Mouse (Mus musculus) Muller cell, postnatal 12 days (primary cell): Measurements from ENCODE around the gene Tnnc1.
A peak's percentile ranks its signal among the peaks of the same experiment; 100 is the strongest.

ENCODE experiments used
- DNase-seq: peaks from one replicate; pipeline ENCODE4 v3.0.0-alpha.2; 2015; ENCODE audit errors: inconsistent ontology term

The Tnnc1 gene

DNA sequence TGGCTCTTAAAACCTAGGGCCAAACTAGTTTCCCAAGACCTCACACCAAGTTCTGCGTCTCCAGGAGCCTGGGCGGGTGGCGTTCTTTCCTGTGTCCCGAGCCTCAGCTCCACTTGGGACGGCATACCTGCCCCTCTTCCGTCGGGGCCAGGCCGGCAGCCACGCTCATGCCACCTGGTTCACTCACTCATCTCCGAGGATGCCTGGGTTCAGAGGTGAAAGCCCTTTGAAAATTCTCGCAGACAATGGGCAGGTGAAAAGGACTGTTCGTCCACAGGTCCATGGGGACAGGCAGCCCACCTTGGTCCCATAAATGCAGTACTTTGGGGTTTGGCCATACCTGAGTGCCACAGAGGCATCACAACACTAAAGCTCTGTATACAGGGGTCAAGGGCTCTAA lies 23.9 kb upstream of the Tnnc1 start:
- DNase-seq: no peak

DNA sequence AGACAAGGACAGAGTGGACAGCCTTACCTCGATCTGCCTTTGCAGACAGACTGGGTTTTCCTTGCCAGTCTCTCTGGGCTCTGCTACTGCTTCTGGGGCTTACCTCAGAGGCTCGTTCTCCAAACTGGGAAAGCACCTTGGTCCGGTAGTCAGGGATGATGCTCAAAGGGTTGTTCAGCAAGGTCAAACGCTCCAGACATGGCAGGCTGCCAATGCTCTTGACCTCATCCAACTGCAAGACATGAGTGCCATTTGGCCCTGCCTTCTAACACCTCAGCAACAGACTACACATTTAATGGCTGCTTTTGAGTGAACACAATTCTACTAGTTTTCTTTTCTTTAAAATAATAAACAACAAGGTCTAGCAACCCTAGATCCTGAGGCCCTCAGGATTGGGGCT lies 21.5 kb upstream of the Tnnc1 start:
- no peak for DNase-seq

DNA sequence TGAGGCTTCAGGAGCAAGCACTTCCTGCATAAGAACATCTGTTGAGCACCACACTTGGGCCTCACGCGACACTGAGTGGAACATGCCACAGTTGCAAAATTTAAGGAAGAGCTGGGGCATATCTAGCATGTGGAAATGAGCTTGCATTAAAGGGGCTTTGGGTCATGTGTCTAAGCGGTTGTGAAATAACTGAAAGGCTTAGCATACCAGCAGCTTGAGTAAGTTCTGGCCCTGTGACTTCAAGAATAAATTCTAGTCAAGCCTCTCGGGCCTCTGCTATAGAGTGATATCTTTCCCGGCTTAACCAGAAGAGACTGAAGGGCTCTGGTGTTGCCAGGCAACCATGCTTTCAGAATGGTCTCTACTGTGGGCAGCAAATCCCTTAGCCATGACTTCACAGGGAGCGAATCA lies 19.3 kb upstream of the Tnnc1 start:
- peak; percentile 56 for DNase-seq

DNA sequence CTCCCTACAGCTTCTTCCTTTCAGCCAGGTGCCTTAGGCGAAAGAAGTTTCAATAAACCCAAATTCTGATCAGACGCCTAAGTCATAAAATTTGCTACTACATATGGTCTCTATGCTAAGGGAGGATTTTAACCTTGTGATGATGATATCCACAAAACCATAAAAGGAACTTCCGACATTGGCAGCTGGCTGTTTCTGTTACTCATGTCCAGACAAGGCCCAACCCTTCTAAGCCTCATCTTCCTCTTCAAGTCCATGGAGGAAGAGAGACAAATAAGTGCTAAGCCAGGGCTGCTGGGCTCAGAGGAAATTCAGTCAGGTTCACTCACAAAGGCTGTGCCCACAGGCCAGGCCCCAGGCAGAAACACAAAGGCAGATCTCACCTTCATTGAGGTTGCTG lies 18.8 kb upstream of the Tnnc1 start:
- no peak for DNase-seq

DNA sequence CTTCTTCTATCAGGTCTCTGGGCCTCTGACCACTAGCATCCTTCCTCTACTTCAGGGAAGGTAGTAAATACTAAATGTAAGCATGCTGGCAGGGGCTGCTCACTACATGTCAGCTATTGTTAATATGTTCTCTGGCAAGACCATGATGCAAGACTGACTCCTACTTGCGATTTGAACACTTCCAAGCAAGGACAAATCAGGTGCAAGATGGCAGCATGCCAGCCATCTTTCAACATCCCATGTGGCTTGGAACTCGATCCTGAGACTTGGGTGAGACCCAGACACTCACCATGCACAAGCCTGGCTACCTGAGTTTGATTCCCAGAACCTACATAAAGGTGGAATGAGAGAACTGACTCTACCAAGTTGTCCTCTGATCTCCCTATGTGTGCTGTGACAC lies 16.2 kb upstream of the Tnnc1 start:
- DNase-seq: no peak

DNA sequence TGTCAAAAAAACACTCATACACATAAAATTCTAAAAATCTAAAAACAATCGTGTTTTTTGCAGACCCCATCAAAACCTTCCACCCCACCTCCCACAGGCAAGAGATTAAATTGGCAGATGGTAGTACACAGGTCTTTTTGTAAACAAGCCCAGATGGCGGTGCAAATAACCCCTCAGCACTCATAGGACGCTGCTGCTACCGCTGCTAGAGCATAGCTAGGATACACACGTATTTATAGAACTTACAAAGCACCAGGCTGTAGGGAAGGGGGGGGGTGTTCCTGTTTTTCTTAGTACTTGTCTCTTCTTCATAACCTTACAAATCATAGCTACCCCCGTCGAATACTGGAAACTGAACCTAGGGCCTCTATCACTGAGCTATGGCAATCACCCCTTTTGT lies 14.3 kb upstream of the Tnnc1 start:
- DNase-seq: no peak

DNA sequence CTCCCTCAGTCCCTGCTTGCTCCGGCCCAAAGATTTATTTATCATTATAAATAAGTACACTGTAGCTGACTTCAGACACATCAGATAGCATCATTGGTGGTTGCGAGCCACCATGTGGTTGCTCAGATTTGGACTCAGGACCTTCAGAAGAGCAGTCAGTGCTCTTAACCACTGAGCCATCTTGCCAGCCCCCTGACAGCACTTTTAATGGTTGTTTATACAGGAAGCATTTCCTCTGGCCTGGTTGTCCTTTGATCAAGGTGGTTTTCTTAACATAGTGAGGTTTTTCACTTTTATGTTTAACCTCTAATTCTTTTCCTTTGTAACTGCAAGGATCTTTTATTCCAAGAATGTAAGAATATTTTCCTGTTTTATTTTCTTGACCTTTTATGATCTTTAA lies 13.7 kb upstream of the Tnnc1 start:
- no peak for DNase-seq

DNA sequence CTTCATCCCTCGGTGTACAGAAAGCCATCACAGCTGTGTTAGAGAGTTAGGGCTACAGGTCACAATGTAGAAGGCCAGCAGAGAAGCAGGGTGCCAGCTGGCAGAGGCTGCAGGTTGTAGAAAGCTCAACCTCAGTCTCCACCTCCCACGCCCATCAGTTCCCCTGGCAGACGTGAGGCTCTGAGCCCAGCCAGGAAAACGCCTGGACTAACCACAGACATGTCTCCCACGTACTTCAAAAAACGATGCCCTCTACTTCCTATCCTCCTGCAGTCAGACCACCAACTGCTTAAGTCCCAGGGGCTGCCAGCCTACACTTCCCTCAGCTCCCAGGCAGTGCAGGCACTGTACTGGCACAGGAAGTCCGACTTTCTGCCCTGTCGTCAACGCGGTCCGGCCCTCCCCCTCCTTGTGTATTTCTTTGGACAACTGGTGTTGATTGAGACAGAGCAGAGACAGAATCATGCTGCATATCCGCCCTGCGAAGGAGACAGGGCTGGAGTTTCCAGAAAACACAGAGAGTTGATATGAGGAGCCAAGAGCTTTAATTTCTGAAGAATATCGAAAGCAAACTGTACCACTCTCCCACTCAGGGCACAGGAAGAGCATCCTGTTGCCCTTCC lies 13.1 kb upstream of the Tnnc1 start:
- peak; percentile 73 for DNase-seq

DNA sequence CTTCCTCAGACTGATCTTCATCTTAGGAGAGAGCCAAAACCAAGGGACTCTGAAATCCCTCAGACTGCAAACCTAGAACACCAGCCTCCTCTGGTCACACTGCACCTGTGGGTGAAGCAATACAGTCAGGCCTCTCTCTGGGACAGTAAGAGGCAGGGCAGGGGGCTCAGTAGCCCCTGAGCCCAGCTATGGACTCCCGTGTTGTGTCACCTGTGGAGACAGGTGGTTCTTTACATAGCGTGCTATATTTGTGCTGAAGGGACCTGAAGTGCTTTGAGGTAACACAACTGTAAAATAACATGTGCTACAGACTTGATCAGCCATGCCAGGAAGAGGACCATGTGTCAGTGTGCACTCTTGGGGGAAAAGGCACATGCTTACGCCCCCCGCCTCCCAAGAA lies 12.6 kb upstream of the Tnnc1 start:
- DNase-seq: no peak

DNA sequence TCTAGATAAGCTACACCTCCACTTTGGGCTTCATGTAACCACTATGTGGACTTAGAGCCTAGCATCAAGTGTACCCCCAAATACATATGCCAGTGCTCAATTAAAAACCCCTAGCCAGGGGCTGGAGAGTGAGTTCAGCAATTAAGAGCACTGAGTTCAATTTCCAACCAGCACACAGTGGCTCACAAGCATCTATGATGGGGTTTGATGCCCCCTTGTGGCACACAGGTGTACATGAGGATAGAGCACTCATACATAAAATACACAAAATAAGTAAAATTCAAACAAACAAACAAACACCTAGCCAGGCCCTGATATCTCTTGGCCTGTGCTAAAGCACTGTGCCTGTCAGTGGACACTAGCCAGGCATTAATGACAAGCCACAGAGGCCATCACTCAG lies 12.1 kb upstream of the Tnnc1 start:
- no peak for DNase-seq

DNA sequence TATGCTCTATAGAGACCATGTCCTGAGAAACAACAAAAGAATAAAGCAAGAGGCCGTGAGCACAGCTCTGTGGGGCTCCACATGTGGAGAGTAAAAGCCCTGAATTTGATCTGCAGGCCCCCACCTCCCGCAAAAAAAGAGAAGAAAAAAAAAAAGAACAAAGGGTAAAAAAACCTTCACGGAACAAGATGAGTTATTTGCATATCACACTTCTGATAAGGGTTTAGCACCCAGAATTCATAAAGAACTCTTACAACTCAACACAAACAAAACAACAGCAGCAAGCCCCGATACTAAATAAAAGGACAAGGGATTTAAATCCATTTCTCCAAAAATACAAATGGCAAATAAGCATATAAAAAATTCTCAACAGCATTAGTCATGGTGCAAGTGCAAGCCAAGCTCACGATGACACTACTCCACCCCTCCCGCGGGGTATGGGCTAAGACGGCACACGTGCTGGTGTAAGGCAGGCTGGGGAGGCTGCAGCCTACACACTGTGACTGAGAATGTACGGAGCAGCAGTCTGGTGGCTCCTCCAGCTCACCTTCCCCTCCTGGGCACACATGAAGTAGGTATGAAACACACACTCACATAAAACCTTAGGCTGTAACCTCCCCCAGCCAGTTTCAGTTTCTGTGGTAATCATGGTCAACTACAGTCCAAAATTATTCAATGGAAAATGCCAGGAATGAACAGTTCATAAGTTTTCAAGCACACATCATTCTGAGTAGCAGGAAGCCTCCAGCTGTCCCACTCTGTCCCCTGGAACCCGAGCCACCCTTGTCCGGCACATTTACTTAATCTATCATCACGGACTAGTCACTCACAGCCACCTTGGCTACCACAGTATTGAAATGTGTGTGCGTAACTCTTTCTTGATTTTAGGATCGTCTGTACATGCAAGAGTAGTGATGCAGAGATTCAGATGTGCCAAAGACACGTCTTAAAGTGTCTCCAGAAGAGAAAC lies 10.3 kb upstream of the Tnnc1 start:
- DNase-seq: peak; percentile 84

DNA sequence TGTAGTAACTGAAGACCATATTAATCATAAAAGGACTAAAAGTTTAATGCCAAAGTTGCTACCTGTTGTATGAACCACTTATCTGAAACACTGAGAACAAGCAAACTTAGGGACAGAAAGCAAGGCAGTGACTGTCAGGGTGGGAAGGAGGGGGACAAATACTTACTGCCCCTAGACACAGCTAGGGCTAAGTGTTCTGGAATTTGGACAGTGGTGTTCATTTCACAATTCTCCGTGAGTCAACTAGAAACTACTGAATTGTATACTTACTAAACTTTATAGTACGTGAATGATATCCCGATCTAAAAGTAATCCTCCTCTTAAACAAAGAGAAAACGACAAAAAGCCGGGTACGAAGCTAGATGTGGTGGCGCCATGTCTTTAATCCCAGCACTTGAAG lies 8.5 kb upstream of the Tnnc1 start:
- no peak for DNase-seq

DNA sequence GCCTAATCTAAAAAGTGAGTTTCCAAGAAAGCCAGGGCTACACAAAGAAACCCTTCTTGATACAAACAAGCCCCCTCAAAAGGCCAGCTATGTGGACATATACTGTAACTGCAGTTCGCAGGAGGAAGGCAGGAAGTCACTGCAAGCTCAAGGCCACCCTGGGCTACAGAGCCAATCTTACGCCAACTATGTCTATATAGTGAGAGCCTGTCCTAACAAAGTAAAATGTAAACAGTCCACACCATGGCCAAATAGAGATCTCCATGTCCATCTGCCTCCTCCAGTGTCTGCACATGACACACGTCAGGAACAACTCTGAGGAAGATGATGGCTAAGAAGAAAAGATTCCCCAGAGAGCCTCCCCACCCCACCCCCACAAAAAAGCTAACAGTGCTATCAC lies 8.1 kb upstream of the Tnnc1 start:
- DNase-seq: no peak

DNA sequence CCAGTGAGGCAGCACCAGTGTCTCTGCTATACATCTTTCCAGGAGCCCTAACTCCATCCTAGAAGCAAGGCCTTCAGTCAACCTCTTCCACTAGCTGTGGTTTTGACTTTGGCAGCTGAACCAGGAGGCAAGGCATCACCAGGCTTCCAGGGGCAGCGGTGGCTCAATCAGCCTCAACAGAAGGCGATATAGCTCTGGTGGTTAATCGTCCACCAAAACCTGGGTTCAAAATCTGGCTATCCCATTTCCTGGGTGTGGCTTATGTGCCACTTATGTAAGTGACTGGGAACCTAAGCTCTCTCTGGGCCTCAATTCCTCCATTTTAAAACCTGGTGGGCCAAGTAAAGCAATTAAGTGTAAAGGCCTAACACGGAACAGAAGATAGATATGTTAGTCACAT lies 3.3 kb upstream of the Tnnc1 start:
- no peak for DNase-seq

DNA sequence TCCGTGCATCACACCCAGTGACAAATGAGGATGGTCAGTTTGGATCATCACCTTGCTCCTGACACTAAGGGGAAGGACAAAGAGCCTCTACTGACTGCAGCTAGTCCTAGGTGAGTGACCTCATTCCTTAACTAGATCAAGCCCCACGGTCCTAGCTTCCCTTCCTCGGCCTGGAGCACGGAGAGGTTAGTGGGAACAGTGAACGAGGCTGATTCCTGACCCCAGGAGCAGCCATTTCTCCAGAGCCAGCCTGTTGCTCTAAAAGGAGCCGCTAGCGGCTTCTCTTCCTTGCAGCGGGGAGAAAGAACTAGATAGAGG lies 2.9 kb upstream of the Tnnc1 start:
- DNase-seq: peak; percentile 53

DNA sequence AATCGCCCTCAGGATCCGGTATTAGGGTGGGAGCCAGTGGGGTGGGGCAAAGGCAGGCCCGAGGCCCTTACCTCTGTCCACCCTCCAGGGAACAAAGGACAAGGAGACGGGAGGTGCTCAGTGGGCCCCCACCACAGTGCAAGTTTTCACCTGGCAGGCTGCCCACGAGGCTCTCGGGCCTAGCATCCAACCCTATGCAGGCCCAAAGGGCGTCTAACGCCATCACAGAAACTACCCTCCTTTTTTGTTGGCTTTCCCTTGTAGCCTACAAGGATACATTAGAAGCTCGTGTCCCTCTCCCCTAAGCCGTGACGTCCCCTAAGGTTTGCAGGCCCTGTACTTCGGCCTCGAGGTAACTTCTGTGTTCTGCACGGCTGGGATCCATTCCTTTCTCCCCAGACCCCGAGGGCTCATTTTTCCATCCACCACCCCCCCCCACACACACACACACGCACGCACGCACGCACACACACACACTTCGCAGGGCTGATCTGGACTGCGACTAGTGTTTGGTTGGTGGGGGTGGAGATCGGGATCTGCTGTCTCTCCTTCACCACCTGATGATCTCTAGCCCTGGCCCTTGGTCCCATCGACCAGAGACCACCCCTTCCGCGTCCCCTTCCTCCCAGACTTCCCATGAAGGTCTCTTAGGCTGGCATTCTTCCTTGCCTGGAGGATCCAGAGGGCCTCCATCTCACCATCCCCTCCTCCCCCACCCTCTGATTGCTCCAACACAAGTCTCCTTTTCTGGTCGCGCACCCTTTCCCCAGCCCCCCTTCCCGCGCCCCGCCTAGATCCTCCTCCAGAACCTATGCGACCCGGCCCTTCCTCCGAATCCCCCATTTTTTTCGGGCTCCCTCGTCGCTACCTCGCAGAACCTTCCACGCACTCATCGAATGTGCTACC lies 2.3 kb upstream of the Tnnc1 start:
- DNase-seq: peak; percentile 70

DNA sequence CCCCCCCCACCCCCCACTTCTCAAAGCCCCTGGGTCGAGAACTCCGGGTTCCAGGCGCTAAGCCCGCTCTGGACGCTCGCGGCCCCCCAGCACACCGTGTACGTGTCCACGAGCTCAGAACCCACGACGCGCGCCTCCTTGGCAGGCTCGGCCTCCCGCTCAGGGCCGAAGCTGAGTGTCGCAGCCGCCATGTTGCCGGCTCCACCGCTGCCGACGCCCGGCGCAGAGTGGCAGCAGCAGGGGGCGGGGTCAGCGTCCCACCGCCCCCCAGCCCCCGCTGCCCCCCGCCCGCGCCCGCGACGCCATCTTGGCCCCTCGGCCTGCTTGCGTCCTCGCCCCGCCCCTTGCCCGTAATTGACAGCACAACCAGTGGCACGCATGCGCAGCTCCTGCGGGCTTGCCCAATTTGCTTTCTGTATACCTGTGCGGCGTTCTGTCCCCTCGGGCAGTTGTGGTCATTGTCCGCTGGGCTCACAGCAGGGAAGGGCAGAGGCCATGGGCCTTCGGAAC lies 1.6 kb upstream of the Tnnc1 start:
- DNase-seq: peak; percentile 94

DNA sequence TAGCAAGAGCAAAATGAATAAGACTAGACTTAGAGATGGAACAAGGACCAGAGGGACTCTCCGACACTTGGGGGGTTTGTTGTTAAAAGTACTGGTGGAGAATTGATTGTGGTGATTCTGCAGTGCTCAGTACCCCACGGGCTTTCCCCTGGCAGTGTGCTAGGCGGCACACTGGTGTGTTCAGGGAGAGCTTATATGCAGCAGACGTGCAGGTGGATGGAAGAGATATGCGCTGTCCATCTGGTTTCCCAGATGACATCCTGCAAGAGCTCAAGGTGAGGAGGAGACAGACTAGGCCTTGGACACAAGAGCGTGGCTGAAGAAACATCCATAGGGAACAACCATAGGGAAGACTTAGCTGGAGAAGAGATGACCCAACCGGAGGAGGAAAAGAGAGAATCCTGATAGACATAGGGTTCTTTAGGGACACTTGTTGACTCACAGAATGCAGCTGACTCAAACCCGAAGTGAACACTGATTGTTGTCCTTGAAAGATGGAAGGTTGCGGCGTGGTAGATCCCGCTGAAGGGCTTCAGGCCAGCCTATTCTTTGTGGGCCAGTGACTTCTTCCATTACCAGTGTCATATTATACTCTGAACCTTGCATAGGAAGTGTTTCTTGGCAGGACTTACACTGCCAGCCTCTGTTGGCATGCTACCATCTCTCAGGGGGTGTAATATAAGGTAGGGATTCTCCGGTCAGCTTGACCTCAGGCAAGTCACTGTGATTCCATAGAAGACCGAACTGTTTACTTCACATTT lies 862 bp upstream of the Tnnc1 start:
- no peak for DNase-seq

DNA sequence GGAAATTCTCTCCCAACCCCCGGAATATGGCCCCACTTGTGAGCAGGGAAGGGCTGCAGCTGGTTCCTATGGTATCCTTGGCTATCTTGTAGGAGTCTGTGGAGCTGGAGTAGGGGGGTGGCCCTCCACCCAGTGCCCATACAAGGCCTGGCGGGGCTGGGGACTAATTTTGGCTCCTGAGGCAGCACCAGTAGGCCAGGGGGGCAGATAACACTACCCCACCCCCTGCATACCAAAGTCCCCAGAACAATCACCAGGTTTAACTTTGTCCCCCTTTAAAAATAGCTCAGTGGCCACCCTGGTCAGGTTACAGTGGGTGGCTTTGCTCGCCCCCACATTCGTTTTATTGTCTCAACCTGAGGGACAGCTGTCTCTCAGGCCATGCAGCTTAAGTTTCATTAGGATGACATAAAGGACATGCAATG lies 1.0 kb downstream of the Tnnc1 start:
- DNase-seq: no peak

DNA sequence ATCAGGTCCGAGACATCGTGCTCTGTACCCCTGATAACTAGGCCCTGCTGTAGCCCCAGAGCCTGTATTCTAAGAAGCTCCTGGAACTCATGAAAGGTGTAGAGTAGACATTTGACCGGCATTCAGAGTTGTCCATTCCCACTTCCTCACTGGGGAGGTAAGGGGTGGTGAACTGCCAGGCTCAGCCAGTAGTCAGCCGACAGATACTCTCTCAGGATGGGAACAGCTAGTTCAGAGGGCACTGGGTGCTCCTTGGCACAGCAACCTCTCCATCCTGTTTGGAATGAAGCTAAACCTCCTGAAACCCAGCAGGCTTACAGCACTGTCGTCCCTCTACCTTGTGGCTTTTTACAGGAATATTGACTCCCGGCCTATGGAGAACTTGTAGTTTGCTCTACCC lies 3.7 kb downstream of the Tnnc1 start:
- DNase-seq: no peak

DNA sequence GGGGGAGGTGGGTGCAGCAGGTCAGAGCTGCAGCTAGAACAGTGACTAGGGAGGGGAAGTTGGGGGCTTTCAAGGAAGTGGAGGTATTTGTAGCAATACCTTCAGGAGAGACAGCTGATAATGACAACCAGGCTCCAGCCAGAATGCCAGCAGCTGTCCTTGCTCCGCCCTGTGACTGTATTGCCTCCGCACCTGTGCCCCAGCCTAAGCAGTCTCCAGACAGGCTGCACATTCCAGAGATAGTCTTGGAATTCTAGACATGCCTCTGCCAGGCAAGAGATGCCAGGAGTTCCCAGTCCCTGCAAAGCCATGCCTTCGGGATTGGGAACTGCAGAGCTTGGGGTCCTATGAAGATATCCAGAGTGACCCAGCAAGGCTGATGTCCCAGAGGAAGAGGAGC lies 4.4 kb downstream of the Tnnc1 start:
- no peak for DNase-seq
